Mouse (Mus musculus) cerebellum, postnatal 4 days (tissue): ENCODE results near the gene Pdss2.
"Not testable (repeated sequence)": the region's sequence is repeated elsewhere in the genome, so short reads cannot be mapped to it uniquely, and the experiment has no call there.

Experiments used
- DNase-seq, 2 experiments: peaks; one replicate each; pipeline ENCODE4 v3.0.0; 2022; ENCODE audit warnings: low spot score in 2 of 2, mixed read lengths in 1 of 2

Gene Pdss2

DNA sequence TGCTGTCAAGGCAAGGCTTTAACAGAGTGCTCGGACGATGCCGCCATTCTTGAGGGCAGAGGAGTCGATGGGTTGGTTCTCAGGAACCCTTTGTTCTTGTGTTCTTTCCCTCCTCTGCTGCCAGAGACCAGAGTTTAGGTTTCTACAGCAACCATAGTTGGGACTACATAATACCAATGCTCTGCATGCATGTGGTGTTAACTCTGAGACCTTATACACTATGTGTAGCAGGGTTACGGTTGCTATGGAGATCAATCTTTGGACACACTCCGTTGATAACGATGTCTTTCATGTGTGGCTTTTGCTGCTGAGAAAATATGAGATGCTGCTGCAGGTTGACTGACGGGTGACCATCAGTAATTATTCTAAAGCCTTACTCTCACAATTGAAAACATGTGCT, 20.9 kb downstream of the Pdss2 start:
- no peak for DNase-seq

DNA sequence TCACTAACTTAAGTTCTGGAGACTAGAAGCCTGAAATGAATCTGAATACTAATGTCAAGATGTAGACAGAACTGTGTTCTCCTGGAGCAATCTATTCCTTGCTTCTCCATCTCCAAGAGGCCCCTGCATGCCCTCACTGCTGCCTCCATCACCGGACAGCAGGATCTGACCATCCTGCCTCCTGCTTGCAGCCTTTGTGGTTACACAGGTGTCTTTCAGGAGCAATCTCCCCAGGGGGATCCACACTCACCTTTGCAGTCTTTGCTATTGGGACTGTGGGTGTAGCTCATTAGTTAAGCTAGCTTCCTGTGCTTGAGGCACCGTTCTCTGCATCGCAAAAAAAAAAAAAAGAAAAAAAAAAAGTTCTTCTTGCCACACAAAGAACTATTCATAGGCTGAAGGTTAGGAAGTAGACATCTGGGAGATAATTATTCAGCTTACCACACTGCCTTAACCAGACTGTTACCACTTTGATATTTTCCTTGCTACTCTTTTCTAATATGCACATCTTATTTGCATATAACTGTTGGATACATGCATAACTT, 23.0 kb downstream of the Pdss2 start:
- DNase-seq, result no peak

DNA sequence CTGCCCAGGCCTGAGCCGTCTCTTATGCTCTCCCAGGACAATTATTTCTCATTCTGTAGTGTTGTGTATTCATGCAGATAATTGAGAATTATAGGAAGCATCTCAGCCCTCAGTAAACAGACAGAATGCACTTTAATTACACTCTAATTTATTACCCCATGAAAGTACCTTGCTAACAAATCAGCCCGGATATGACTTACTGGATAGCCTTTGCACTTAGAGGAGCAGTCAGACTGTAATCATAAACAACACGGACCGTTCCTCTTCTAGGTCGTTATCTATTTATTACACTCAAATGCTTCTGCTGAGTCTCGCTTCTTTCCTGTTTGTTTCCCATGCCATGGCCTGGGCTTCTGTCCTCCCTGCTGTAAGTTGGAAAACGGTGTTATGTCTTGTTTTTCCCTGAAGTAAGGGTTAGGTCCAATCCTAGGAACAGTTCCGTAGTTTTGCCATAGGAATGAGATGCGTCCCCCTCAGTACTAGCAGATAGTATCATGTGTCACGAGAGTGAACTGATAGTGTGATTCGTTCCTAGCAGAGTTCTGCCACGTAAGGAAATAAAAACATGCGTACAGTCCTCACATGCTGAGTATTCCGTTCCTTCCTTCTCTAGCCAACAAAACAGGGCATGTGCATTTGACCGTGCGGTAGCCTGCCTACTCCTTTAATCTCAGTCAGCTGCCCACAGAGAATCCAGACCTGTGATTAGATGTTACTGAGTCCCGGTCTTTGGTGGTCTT, 24.3 kb downstream of the Pdss2 start:
- no peak for DNase-seq

DNA sequence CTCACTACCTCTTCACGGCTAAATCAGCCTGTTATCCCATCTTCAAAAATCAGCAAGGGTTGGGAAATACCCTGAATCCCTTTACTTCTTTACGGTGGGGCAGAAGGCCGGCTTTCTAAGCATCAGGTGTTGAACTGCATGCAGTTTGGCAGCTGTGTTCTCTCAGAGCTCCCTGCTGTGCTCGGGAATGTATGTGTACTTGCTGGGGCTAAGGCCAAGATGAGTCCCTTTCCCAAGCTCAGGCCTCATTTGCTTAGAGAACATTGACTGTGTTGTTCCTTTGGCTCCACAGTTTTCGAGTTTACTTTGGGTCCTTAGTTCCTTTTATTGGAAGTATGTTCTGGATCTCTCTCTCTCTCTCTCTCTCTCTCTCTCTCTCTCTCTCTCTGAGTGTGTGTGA, 26.7 kb downstream of the Pdss2 start:
- DNase-seq, result no peak

DNA sequence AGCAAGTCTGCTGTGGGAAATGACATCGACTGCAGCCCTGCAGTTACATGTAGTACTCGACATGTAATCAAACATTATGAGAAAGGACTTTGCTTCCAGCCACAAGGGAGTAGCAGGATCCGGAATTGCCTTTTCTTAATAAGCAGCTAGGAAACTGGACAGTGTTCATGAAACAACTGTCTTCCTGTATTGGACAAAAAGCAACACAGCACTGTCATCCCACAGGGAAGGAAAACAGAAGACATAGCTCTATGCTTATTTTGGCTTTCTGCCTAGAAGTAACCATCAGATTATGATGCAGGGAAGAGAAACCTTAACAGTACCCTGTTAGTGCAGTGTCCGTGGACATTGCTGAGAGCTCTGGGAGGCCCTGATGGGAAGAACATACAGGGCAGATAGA, 31.0 kb downstream of the Pdss2 start:
- no peak for DNase-seq

DNA sequence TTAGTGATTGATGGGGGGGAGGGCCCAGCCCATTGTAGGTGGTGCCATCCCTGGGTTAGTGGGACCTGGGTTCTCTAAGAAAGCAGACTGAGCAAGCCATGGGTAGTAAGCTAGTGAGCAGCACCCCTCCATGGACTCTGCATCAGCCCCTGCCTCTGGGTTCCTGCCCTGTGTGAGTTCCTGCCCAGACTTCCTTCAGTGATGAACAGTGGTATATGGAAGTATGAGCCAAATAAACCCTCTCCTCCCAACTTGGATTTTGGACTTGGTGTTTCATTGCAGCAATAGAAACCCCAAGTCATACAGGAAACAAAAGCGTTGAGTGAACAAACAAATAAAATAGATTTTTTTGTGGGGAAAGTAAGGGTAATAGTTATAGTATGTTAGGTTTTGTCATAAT, 35.7 kb downstream of the Pdss2 start:
- not testable (repeated sequence) for DNase-seq

DNA sequence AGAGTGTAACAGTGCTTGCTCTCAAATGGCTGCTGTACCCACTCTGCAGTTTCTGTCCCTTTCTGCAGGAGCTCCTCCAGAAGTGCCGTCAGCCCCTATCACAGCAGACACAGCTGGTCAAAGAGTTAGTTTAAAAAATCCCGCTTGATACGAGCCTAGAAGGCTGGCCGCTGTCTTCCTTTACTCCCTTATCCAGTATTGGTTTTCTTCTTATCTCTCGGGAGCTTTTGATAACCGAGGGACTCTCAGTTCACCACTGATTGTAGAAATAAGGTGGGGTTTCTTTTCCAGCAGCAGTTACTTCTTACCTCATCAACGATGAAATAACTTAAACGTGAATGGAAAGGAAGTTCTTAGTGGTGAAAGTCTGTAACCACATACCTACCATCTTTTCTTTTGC, 36.2 kb downstream of the Pdss2 start:
- not testable (repeated sequence) for DNase-seq

DNA sequence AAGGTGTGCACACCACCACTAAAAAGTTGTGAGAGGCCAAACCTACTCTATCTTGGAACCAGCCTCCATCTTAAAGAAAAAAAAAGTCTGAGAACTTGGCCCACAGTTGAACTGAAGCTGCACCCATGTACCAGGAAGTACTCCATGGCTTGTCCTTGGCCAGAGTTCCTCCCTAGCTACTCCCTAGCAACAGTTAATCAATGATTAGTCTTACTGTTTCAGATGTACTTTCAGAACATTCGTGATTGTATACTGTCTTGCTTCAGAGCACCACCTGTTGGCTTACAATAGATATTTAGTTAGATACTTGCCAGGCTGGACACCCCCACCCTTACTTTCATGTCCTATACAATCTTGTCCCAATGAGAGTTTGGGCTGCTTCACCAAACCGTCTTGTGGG, 50.0 kb downstream of the Pdss2 start:
- no peak for DNase-seq

DNA sequence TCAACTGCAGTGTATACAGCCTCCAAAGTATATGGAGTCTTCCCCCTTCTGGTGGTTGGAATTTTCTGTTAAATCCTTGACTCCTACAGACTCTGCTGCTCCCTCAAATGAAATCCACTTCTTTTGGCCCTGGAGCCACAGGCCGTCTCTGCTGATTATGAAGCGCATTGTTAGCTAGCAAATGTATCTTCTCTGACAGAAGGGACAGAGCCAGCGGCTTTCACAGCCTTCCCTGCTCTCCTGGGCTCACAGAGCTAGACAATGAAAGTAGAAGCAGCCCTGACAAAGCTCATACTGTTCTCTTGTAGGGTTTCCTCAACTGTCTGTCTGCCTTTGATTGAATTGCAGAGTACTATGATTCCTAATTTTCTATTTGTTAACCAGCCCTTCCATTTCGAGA, 51.1 kb downstream of the Pdss2 start:
- no peak for DNase-seq

DNA sequence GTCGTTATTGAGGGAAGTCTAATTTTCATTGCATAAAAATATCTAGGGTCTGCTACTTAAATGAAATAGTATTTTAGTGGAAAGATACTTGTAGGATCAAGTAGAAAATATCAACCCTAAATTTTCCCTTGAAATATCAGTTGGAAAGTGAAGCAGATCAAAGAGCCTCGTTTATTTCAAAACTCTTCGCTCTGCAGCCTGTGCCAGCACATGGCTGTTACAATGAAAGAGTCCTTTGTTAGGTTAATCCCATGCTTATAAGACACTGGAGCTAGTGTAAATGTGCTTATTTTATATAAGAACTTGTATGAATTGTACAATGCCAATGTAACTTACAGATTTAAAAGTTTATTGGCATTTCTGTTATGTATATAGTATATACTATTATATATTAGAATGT, 51.8 kb downstream of the Pdss2 start:
- no peak for DNase-seq

DNA sequence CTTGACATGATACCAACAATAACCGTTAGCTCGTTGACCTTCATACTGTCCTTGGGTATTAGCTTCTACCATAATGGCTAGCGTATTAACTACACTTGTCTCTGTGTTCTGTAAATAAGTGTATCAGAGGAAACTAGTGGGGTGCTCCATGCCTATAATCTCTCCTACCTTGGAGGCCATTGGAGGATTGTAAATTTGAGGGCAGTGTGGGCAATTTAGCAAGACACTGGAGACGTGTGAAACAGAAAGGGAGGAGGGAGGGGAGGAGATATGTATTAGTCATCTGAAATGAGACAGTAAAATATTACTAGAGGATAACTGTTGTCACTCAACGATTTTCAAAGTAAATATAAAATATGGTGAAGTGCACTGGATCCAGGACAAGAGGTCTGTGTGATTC, 54.2 kb downstream of the Pdss2 start:
- DNase-seq, result no peak

DNA sequence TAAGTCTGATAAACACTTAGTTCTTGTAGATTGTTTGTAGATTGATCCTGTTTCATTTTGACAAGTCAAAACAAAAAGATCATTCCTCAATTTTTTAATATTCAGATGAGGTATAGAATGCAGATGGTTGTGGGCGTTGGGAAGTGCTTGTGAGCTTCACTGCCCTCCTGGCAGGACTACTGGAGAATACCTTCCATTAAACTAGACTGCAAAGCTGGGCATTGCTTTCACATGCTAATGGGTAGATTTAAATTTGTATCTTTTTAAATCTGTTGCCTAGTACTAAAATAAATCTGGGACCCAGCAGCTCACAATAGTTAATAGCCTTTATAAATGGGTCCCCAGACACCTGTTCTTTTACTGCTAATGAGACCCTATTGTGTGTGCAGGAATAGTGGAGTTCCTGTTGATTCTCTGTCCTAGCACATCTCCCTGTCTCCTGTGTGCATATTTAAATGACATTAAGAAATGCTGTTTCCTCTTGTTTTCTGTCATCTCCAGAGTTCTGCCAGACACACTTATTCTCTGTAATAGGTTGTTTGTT, 54.9 kb downstream of the Pdss2 start:
- no peak for DNase-seq

DNA sequence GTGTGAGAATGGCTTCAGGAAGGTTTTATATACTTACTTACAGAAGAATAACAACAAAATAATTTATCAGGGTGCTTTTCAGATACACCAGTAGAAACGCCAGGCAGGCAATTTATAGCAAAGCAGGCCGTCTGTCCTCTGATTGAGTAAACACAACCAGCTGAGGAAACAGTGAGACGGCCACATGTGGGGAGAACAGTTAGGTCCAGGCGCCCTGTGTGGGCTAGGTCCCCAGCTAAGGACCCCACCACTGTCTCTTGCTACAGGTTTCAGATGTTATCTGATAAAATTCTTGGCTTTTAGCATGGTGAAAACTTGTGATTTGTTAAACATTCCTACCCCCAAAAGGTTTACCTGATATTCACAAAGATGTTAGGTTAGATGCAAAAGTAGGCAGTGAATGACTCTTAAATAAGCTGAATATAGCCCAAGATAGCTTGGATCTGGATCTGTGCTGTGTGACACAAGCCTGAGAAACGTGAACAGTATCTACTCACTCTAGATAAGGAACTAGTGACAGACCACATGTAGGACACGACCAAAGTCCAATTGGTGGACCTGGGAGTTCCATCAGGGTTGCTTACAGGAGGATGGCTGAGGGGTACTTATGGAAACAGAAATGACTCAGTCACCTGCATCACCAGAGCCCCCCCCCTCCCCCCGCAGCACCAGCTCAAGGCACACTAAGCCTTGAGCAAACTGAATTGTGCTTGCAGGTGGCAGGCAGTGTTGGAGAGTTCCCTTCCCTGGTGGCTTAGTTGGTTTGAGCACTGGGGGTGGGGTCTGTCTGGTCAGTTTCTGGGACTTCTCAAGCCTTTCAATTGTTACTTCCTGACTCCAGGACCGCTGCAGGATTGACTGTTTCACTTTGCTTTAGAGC, 56.2 kb downstream of the Pdss2 start:
- DNase-seq, result no peak

DNA sequence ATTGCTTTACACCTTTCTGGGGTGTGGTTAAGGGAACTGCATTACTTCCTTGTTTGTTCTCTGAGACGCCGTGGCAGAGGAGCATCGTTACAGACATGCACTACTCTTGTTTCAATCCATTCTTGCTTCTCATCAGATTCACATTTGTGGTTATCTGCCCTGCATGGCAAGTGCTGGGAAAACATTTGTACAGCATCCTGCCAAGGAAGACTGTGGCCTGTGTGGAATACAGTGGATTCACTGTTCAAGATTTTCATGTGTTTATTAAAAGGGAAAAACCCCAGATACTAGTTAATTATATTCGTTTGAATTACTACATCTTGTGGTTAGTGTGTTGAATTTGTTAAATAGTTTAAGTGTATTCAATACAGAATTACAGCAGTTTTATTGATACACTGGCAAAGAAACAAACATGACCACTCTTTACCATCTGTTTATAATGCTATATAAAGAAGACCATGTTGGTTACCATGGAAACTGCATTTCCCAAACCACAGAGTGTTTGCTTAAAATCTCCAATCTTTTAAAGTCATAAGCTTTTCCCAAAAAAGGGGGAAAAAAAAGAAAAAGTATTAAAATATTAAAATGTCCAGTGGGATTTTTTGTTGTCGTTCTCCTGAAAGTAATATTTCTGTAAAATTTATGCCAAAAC, 58.5 kb downstream of the Pdss2 start:
- DNase-seq, result no peak

DNA sequence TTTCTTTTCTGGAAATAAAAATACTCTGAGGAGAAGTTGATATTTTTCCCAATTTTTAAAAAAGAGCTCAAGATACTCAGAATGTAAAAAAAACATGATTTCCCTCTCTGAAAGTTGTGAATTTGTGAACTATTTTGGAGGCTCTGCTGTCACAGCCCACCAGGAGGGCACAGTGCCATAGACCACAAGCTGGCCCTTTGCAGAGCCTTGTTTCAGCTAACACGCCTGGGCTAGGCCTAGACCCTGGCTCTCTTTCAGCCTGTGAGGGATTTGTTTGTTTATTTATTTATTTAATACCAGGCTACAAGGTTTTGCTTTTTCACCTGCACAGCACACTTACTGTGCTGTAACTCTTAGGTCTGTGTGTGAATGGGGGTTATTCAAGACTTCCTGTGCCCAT, 64.3 kb downstream of the Pdss2 start:
- DNase-seq, result no peak

DNA sequence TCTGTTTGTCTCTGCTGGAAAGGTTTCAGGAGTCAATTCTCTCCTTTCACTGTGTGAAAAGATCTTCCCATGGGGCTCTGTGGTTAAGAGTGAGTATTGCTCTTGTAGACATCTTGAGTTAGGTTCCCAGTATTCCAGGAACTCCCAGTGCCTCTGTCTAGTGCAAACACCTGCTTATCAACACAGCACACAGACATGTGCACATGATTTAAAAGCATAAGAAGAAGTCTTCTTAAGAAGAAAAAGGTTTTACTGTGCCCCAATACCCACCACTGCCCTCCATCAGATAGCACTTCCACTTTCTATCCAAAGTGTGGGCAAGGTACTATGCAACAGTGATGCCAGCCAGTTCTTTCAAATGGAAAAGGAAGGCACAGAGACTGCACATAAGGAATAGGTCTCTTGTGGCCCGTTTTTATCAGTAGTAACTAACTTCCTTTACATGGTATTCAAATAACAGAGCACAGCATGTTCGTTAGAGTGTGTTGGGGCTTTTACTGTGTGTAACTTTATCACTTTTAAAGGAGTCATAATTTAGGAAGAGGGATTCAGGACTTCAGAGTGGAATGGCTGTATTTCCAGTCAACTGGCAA, 69.4 kb downstream of the Pdss2 start:
- DNase-seq, result no peak

DNA sequence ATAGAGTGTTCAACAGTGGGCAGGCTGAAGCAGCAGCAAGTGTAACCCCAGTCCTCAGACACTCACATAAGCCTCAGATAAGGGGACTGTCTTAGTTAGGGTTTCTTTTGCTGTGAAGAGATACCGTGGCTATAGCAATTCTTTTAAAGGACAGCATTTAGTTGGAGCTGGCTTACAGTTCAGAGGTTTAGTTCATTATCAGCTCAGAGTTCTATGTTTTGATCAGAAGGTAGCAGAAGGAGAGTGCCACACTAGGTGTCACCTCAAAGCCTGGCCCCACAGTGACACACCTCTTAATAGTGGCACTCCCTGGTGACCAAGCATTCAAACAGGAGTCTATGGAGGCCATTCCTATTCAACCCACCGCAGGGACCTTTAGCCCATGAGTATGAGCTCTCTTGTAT, 70.0 kb downstream of the Pdss2 start:
- no peak for DNase-seq

DNA sequence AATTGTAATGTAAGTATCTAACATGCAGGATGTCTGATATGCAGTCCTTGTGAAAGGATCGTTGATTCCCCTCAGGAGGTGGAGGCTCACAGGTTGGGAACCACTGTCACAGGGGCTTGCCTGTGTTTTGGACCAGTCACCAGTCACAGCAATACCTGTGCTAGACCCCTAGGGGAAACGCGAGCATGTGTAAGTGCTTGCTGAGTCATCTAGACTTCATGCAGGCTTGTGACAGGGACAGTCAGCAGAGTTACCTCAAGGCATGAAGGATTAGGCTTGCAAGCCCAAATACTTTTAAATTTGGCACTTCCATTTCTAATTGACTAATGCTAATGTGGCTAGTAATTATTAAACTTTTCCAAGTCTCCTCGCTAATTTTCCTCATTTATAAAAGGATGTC, 71.2 kb downstream of the Pdss2 start:
- DNase-seq, result no peak

DNA sequence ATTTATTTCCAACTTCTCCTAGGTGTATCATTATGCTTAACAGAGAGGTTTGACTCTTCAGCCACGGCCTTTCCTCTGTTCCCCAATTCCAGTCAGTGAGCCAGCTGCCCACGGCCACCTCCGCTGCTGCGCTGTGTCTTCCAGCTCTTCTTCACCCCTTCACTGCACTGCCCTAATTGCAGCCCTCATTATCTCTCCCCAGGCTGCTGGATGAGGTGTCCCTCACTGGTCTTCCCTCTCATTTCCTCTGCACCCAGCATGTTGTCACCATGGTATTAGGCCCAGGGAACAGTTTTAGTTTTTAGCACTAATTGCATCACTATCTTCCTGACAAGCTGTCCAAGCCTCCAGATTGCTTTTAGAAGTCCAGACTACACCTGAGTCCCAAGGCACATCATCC, 73.0 kb downstream of the Pdss2 start:
- no peak for DNase-seq

DNA sequence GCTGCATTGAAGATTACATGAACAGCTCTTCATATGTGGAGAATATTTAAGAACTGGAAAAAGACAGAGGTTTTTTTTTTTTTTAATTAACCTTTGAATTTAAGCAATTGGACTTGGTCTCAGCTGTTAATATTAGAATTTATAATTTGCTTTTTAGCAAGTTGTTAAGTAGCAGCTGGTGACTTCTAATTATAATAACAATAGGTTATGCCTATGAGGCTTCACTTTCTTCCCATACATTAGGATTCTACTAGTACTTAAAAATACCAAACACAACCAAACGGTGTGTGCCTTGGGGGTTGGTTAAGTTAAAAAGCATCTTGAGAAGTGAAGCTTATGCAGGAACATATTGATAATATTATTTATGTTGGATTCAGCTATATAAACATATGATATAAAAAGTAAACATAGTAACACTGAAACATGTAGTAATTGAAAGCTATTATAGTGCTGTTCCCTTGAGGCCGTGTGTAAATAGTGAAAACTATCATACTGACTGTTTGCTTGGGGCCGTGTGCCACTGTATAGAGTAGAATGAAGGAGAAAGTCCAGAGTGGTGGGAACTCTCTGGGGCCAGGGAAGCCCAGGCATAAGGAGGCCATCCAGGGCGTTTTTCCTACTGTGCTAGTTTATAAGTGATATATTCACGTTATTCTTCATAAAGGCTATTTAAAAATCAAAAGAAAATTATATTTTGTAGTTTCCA, 87.0 kb downstream of the Pdss2 start:
- DNase-seq, result no peak

DNA sequence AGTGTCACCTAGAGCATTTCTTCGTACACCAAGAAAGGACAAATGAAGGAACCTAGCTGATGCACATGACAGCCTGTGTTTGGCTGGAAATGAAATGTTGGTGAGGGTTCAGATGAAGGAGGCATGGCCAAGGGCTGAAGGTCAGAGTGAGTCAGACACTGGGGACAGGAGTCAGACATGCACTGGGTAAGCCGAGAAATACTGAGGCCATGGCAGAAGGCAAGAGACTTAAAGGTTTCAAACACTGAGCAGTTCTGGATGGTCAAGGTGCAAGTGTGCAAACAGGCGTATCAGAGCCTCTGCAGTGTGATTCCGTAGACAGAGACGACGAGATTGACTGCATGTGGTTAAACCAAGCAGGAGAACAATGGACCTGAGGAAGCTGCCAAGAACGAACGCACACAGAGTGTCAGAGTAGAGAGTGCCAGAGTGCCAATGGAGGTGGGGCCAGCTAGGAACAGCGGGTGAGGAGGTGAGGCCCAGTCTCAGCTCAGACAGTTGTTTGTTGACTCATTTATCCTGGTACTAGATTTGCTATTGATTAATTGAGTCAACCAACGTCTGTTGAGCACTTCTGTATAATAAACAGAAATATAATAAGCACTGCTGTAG, 89.6 kb downstream of the Pdss2 start:
- DNase-seq, result no peak
